Mouse (Mus musculus): ENCODE data around the gene Ccser1. TPM values are rescaled to one million over a fixed set of nuclear protein-coding genes. Genes with fewer than 3 reads are reported as not detected.

Gene Ccser1
- polyA plus RNA-seq (2015; fragmentation: Nextera tagmentation; extraction: Ambion mirVana) = 23.9 and 25.1 TPM in 2 replicates

GRCm38 (mm10) chr6:61179949-61180755, at the start of gene Ccser1:
TSS of gene Ccser1 (plus strand) at chr6:61180324.
- H3K4me1 ChIP-seq = peaks cover 27% of the 10 kb centered on the region
- H3K36me3 ChIP-seq (replicated peaks) = no peaks in the 10 kb centered on the region
- no peaks in the 10 kb centered on the region for H3K27me3 ChIP-seq (replicated peaks)
- WGBS = under 1% methylated on average over 100 of the region's 105 CpGs
- peak within 1 kb of the TSS; percentile 93 for H3K4me3 ChIP-seq
- peak within 1 kb of the TSS; percentile 73 for H3K4me2 ChIP-seq
- H3K9ac ChIP-seq = peak within 1 kb of the TSS; percentile 90
- H3K9me3 ChIP-seq = no peaks in the 10 kb centered on the region
- H3K27ac ChIP-seq = peak within 1 kb of the TSS; percentile 93
- ATAC-seq (replicated peaks) = peak; percentile 93

- no peak for ATAC-seq (replicated peaks)
- H3K36me3 ChIP-seq (replicated peaks) = no peaks in the 10 kb centered on the region
- no peaks in the 10 kb centered on the region for H3K27me3 ChIP-seq (replicated peaks)
- H3K9me3 ChIP-seq = no peaks in the 10 kb centered on the region
- H3K4me2 ChIP-seq = no peak overlapping the region
- H3K4me3 ChIP-seq = no peak overlapping the region
- H3K27ac ChIP-seq = no peak overlapping the region
- H3K4me1 ChIP-seq = no peaks in the 10 kb centered on the region
- 91% methylated on average over 2 of the region's 2 CpGs for WGBS
- H3K9ac ChIP-seq = no peak overlapping the region
Observed at GRCm38 (mm10) chr6:61136436-61136835, 43.7 kb upstream of the Ccser1 start.

GRCm38 (mm10) chr6:61143031-61143430, 37.1 kb upstream of the Ccser1 start:
- H3K27me3 ChIP-seq (replicated peaks) = no peaks in the 10 kb centered on the region
- H3K27ac ChIP-seq = no peak overlapping the region
- no peaks in the 10 kb centered on the region for H3K9me3 ChIP-seq
- H3K9ac ChIP-seq = no peak overlapping the region
- no peaks in the 10 kb centered on the region for H3K4me1 ChIP-seq
- H3K4me2 ChIP-seq = no peak overlapping the region
- no peak overlapping the region for H3K4me3 ChIP-seq
- WGBS = 76% methylated on average over 1 of the region's 1 CpGs
- no peaks in the 10 kb centered on the region for H3K36me3 ChIP-seq (replicated peaks)
- no peak for ATAC-seq (replicated peaks)

GRCm38 (mm10) chr6:61152924-61153323, 27.2 kb upstream of the Ccser1 start:
- ATAC-seq (replicated peaks) = no peak
- Histone ChIP-seq H3K4me3 (no peak overlapping the region), H3K4me1 (peaks cover 14% of the 10 kb centered on the region), H3K36me3 (replicated peaks) (no peaks in the 10 kb centered on the region), H3K4me2 (no peak overlapping the region), H3K27me3 (replicated peaks) (no peaks in the 10 kb centered on the region), H3K9ac (no peak overlapping the region), H3K27ac (no peak overlapping the region), H3K9me3 (no peaks in the 10 kb centered on the region)
- WGBS = 77% methylated on average over 3 of the region's 3 CpGs

- Histone ChIP-seq H3K9ac (no peak overlapping the region), H3K9me3 (no peaks in the 10 kb centered on the region), H3K27me3 (replicated peaks) (no peaks in the 10 kb centered on the region), H3K36me3 (replicated peaks) (no peaks in the 10 kb centered on the region), H3K4me3 (no peak overlapping the region), H3K4me1 (peaks cover 14% of the 10 kb centered on the region), H3K27ac (no peak overlapping the region), H3K4me2 (no peak overlapping the region)
- 23% methylated on average over 6 of the region's 6 CpGs for WGBS
- ATAC-seq (replicated peaks) = no peak
Observed at GRCm38 (mm10) chr6:61154654-61155053, 25.5 kb upstream of the Ccser1 start.

GRCm38 (mm10) chr6:61155059-61155629, 25.0 kb upstream of the Ccser1 start:
- Histone ChIP-seq H3K4me1 (peaks cover 14% of the 10 kb centered on the region), H3K4me2 (no peak overlapping the region), H3K36me3 (replicated peaks) (no peaks in the 10 kb centered on the region), H3K27me3 (replicated peaks) (no peaks in the 10 kb centered on the region), H3K9ac (no peak overlapping the region), H3K27ac (no peak overlapping the region), H3K9me3 (no peaks in the 10 kb centered on the region), H3K4me3 (no peak overlapping the region)
- WGBS = 18% methylated on average over 8 of the region's 8 CpGs
- peak; percentile 84 for ATAC-seq (replicated peaks)

GRCm38 (mm10) chr6:61155718-61156117, 24.4 kb upstream of the Ccser1 start:
- peak; percentile 37; the same call in 1 of the 2 replicates for ATAC-seq (replicated peaks)
- H3K4me3 ChIP-seq = no peak overlapping the region
- H3K4me2 ChIP-seq = no peak overlapping the region

GRCm38 (mm10) chr6:61162117-61162516, 18.0 kb upstream of the Ccser1 start:
- Histone ChIP-seq H3K27me3 (replicated peaks) (no peaks in the 10 kb centered on the region), H3K4me3 (no peak overlapping the region), H3K4me1 (no peaks in the 10 kb centered on the region), H3K9me3 (no peaks in the 10 kb centered on the region), H3K9ac (no peak overlapping the region), H3K4me2 (no peak overlapping the region), H3K27ac (no peak overlapping the region), H3K36me3 (replicated peaks) (no peaks in the 10 kb centered on the region)
- ATAC-seq (replicated peaks) = 0 out of 2 replicates have a peak, but pooled peaks have one; percentile 58

More at GRCm38 (mm10) chr6:61155718-61156117, 24.4 kb upstream of the Ccser1 start:
- Histone ChIP-seq H3K27ac (no peak overlapping the region), H3K4me1 (peaks cover 14% of the 10 kb centered on the region), H3K9ac (no peak overlapping the region), H3K9me3 (no peaks in the 10 kb centered on the region), H3K36me3 (replicated peaks) (no peaks in the 10 kb centered on the region), H3K27me3 (replicated peaks) (no peaks in the 10 kb centered on the region)

- no peaks in the 10 kb centered on the region for H3K9me3 ChIP-seq
- no peaks in the 10 kb centered on the region for H3K4me1 ChIP-seq
- no peaks in the 10 kb centered on the region for H3K27me3 ChIP-seq (replicated peaks)
- H3K27ac ChIP-seq = no peak overlapping the region
- no peak for ATAC-seq (replicated peaks)
- no peaks in the 10 kb centered on the region for H3K36me3 ChIP-seq (replicated peaks)
- 100% methylated on average over 1 of the region's 1 CpGs for WGBS
- H3K4me3 ChIP-seq = no peak overlapping the region
- no peak overlapping the region for H3K4me2 ChIP-seq
- H3K9ac ChIP-seq = no peak overlapping the region
Observed at GRCm38 (mm10) chr6:61166891-61167290, 13.2 kb upstream of the Ccser1 start.

GRCm38 (mm10) chr6:61176126-61176525, 4.0 kb upstream of the Ccser1 start:
- H3K27ac ChIP-seq = no peak overlapping the region
- no peaks in the 10 kb centered on the region for H3K27me3 ChIP-seq (replicated peaks)
- no peak for ATAC-seq (replicated peaks)
- H3K9me3 ChIP-seq = no peaks in the 10 kb centered on the region
- H3K9ac ChIP-seq = no peak overlapping the region
- H3K4me2 ChIP-seq = no peak overlapping the region
- no peaks in the 10 kb centered on the region for H3K36me3 ChIP-seq (replicated peaks)
- whole genome bisulfite sequencing = 45% methylated on average over 1 of the region's 1 CpGs
- peaks cover 13% of the 10 kb centered on the region for H3K4me1 ChIP-seq
- H3K4me3 ChIP-seq = no peak overlapping the region

- no peak overlapping the region for H3K4me2 ChIP-seq
- H3K27ac ChIP-seq = no peak overlapping the region
- H3K36me3 ChIP-seq (replicated peaks) = no peaks in the 10 kb centered on the region
- peaks cover 21% of the 10 kb centered on the region for H3K4me1 ChIP-seq
- 49% methylated on average over 7 of the region's 7 CpGs for WGBS
- H3K9ac ChIP-seq = no peak overlapping the region
- no peaks in the 10 kb centered on the region for H3K9me3 ChIP-seq
- H3K4me3 ChIP-seq = no peak overlapping the region
- no peaks in the 10 kb centered on the region for H3K27me3 ChIP-seq (replicated peaks)
- ATAC-seq (replicated peaks) = no peak
Observed at GRCm38 (mm10) chr6:61177476-61177875, 2.6 kb upstream of the Ccser1 start.

GRCm38 (mm10) chr6:61179641-61179948, 529 bp upstream of the Ccser1 start:
- H3K4me1 ChIP-seq = peaks cover 27% of the 10 kb centered on the region
- H3K9ac ChIP-seq = peak overlapping the region; percentile 90
- WGBS = 2% methylated on average over 5 of the region's 5 CpGs
- H3K4me2 ChIP-seq = peak overlapping the region; percentile 73
- H3K27me3 ChIP-seq (replicated peaks) = no peaks in the 10 kb centered on the region
- peak overlapping the region; percentile 93 for H3K27ac ChIP-seq
- ATAC-seq (replicated peaks) = no peak
- peak overlapping the region; percentile 93 for H3K4me3 ChIP-seq
- no peaks in the 10 kb centered on the region for H3K9me3 ChIP-seq
- no peaks in the 10 kb centered on the region for H3K36me3 ChIP-seq (replicated peaks)

- no peaks in the 10 kb centered on the region for H3K27me3 ChIP-seq (replicated peaks)
- H3K4me2 ChIP-seq = peak overlapping the region; percentile 73
- peak overlapping the region; percentile 93 for H3K27ac ChIP-seq
- peak overlapping the region; percentile 93 for H3K4me3 ChIP-seq
- no peaks in the 10 kb centered on the region for H3K9me3 ChIP-seq
- peak overlapping the region; percentile 90 for H3K9ac ChIP-seq
- H3K4me1 ChIP-seq = peaks cover 29% of the 10 kb centered on the region
- WGBS = under 1% methylated on average over 38 of the region's 42 CpGs
- no peaks in the 10 kb centered on the region for H3K36me3 ChIP-seq (replicated peaks)
- peak; percentile 75 for ATAC-seq (replicated peaks)
Observed at GRCm38 (mm10) chr6:61180756-61181191, 650 bp downstream of the Ccser1 start.

Measured in midbrain, embryonic 15.5 days (tissue).